ENCODE assay signal across 20 mouse cellular contexts in the genomic region with DNA sequence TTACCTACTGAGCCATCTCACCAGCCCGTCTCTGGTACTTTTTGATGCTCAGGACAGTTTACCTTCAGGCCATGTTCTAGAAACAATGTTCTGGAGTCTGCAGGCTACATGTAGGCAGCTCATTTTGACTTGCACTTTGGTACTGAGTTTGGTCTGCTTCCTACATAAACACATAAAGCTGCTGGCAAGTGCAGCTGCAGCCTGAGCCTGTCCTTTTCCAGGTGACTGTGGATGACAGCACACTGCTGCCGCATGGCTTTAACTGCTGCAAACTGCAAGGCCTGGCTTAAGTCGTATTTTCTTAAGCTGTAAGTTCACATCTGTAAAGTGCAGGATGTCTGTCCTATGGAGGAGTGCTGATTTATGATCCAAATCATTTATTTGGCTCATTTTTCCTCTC. TPM values are rescaled to one million over a fixed set of nuclear protein-coding genes. Genes with fewer than 3 reads are reported as not detected.
DNase-seq lines count a peak whose midpoint lies in the region; ATAC-seq and TF ChIP-seq lines count a peak whose summit lies in the region.
"Had no signal": no experiment of that assay in that cellular context is flagged by ENCODE, and none has a peak within 500 bp of the region (broad histone marks: within the 10 kb centered on the region; RNA-seq: fewer than 3 reads in every experiment).

No protein-coding gene starts in this region.

- H3K36me3 ChIP-seq in kidney, embryonic 15.5 days: no peaks in the 10 kb centered on the region
- H3K36me3 ChIP-seq in liver, adult 2 months (ENCODE audit: control insufficient read depth, insufficient read depth, low read length): no peaks in the 10 kb centered on the region
- H3K36me3 ChIP-seq in limb, embryonic 14.5 days (ENCODE audit: control insufficient read depth, insufficient read depth, low read length): no peaks in the 10 kb centered on the region
- H3K36me3 ChIP-seq in stomach, postnatal 0 days (ENCODE audit: control insufficient read depth, insufficient read depth, low read length): no peaks in the 10 kb centered on the region
- H3K36me3 ChIP-seq: heart, embryonic 13.5 days had no signal

- DNase-seq in kidney, postnatal 10 days: no peak
- peak; percentile 40 for DNase-seq in liver, adult 2 months (ENCODE audit: extremely low read depth, low read depth, low spot score)
- no peak for DNase-seq in liver
- DNase-seq in limb, embryonic 14.5 days (ENCODE audit: low spot score): peak; percentile 22
- DNase-seq in stomach, postnatal 0 days (ENCODE audit: low spot score): no peak
- DNase-seq in urinary bladder, postnatal 25 days (ENCODE audit: low spot score): no peak
- DNase-seq: adrenal gland, adult 2 months; adrenal gland, postnatal 25 days; cerebellum, adult 18-20 months; cerebellum, postnatal 10 days; gastrocnemius, adult 2 months; gastrocnemius, postnatal 25 days; heart, adult 11 months; heart, postnatal 36 days had no signal

- H3K4me1 ChIP-seq in kidney, embryonic 15.5 days: peaks cover 24% of the 10 kb centered on the region
- H3K4me1 ChIP-seq in liver, adult 2 months (ENCODE audit: control insufficient read depth, insufficient read depth, low read length): peaks cover 22% of the 10 kb centered on the region
- H3K4me1 ChIP-seq in limb, embryonic 14.5 days (ENCODE audit: control insufficient read depth, insufficient read depth, low read length): 0 out of 2 replicates have a peak, but pooled peaks cover 3% of the 10 kb centered on the region
- no peaks in the 10 kb centered on the region for H3K4me1 ChIP-seq in stomach, postnatal 0 days (replicated peaks; ENCODE audit: control insufficient read depth, insufficient read depth)
- H3K4me1 ChIP-seq: forebrain, embryonic 10.5 days had no signal

- 0 out of 2 replicates have a peak overlapping the region, but pooled peaks have one; percentile 51 for H3K27ac ChIP-seq in kidney, embryonic 15.5 days
- H3K27ac ChIP-seq in liver, adult 2 months (replicated peaks; ENCODE audit: insufficient read depth, low read depth, low read length): no peak overlapping the region
- H3K27ac ChIP-seq in limb, embryonic 14.5 days (replicated peaks; ENCODE audit: low read depth, low read length): no peak overlapping the region
- no peak overlapping the region for H3K27ac ChIP-seq in stomach, postnatal 0 days (replicated peaks)
- H3K27ac ChIP-seq: embryonic facial prominence, embryonic 10.5 days; forebrain, embryonic 10.5 days; gastrocnemius, adult 2 months; heart, embryonic 13.5 days; hindbrain, embryonic 12.5 days had no signal

- H3K79me2 ChIP-seq in liver, adult 2 months (ENCODE audit: control insufficient read depth, insufficient read depth, low read length): peaks cover 13% of the 10 kb centered on the region; the same call in 1 of the 2 replicates

- TF ChIP-seq CTCF in liver, adult 2 months (IDR thresholded peaks at IDR 0.05; ENCODE audit: low read depth, low read length): peak; percentile 30; the same call in 1 of the 2 replicates
- TF ChIP-seq CTCF in stomach, postnatal 0 days (IDR thresholded peaks at IDR 0.05; ENCODE audit: low read depth): peak; percentile 26; the same call in 1 of the 2 replicates

- ATAC-seq in kidney, embryonic 15.5 days (replicated peaks; ENCODE audit: low FRiP score): no peak
- ATAC-seq in limb, embryonic 14.5 days (ENCODE audit: low FRiP score, low read depth): 0 out of 2 replicates have a peak, but pooled peaks have one; percentile 47
- no peak for ATAC-seq in stomach, postnatal 0 days (ENCODE audit: low FRiP score, low TSS enrichment)
- ATAC-seq: forebrain, embryonic 14.5 days had no signal

- H3K27me3 ChIP-seq in kidney, embryonic 15.5 days: no peaks in the 10 kb centered on the region
- no peaks in the 10 kb centered on the region for H3K27me3 ChIP-seq in liver, adult 2 months (ENCODE audit: control insufficient read depth, insufficient read depth, low read length)
- no peaks in the 10 kb centered on the region for H3K27me3 ChIP-seq in limb, embryonic 14.5 days (ENCODE audit: control insufficient read depth, insufficient read depth, low read length)
- H3K27me3 ChIP-seq in stomach, postnatal 0 days (ENCODE audit: control insufficient read depth, insufficient read depth, low read length): no peaks in the 10 kb centered on the region
- H3K27me3 ChIP-seq: heart, embryonic 13.5 days; hindbrain, embryonic 12.5 days had no signal

- no peak overlapping the region for H3K9ac ChIP-seq in kidney, embryonic 15.5 days
- H3K9ac ChIP-seq in liver, adult 2 months (ENCODE audit: low read depth, low read length): no peak overlapping the region
- no peak overlapping the region for H3K9ac ChIP-seq in limb, embryonic 14.5 days (ENCODE audit: low read depth, low read length, severe bottlenecking)
- no peak overlapping the region for H3K9ac ChIP-seq in stomach, postnatal 0 days (ENCODE audit: low read length)
- H3K9ac ChIP-seq: heart, embryonic 13.5 days; hindbrain, embryonic 12.5 days had no signal

- WGBS in kidney, embryonic 15.5 days: 37% methylated on average over 3 of the region's 3 CpGs
- 56% methylated on average over 3 of the region's 3 CpGs for WGBS in liver, adult 2 months
- 30% methylated on average over 3 of the region's 3 CpGs for WGBS in limb, embryonic 14.5 days
- 77% methylated on average over 3 of the region's 3 CpGs for WGBS in stomach, postnatal 0 days

- no peak overlapping the region for H3K4me2 ChIP-seq in kidney, embryonic 15.5 days
- no peak overlapping the region for H3K4me2 ChIP-seq in limb, embryonic 14.5 days (replicated peaks; ENCODE audit: low read depth, low read length, severe bottlenecking)
- H3K4me2 ChIP-seq in stomach, postnatal 0 days (replicated peaks; ENCODE audit: low read depth): no peak overlapping the region
- H3K4me2 ChIP-seq: heart, embryonic 13.5 days; hindbrain, embryonic 12.5 days had no signal

- H3K9me3 ChIP-seq in kidney, embryonic 15.5 days (replicated peaks): no peaks in the 10 kb centered on the region
- no peaks in the 10 kb centered on the region for H3K9me3 ChIP-seq in limb, embryonic 14.5 days (ENCODE audit: control insufficient read depth, low read length)
- no peaks in the 10 kb centered on the region for H3K9me3 ChIP-seq in stomach, postnatal 0 days (ENCODE audit: control insufficient read depth, low read length)
- H3K9me3 ChIP-seq: embryonic facial prominence, embryonic 10.5 days; forebrain, embryonic 10.5 days; heart, embryonic 13.5 days; hindbrain, embryonic 12.5 days had no signal

- no peak overlapping the region for H3K4me3 ChIP-seq in kidney, embryonic 15.5 days (replicated peaks)
- H3K4me3 ChIP-seq in liver, adult 2 months (ENCODE audit: insufficient read depth, low read depth, low read length): no peak overlapping the region
- no peak overlapping the region for H3K4me3 ChIP-seq in limb, embryonic 14.5 days (replicated peaks; ENCODE audit: low read length)
- no peak overlapping the region for H3K4me3 ChIP-seq in stomach, postnatal 0 days (ENCODE audit: low read depth, low read length)
- H3K4me3 ChIP-seq: embryonic facial prominence, embryonic 10.5 days; forebrain, embryonic 10.5 days; gastrocnemius, adult 2 months; heart, embryonic 13.5 days; hindbrain, embryonic 12.5 days had no signal

- TF ChIP-seq EP300 in stomach, postnatal 0 days (optimal IDR thresholded peaks at IDR 0.05): no peak

- no peak for TF ChIP-seq POLR2A in liver, adult 2 months (IDR thresholded peaks at IDR 0.05; ENCODE audit: extremely low read depth, insufficient read depth, low read length)
- no peak for TF ChIP-seq POLR2A in limb, embryonic 14.5 days (IDR thresholded peaks at IDR 0.05; ENCODE audit: borderline replicate concordance, extremely low read depth, insufficient read depth, insufficient read length)

RNA-seq across cellular contexts. Expression of gene Abl1, which starts 44.3 kb away (rescaled TPM):
- polyA plus RNA-seq in kidney, embryonic 15.5 days (2015; fragmentation: Nextera tagmentation; extraction: Ambion mirVana): 43.9 and 46.2 TPM in 2 replicates
- total RNA-seq in liver, adult 2 months (2014; rRNA removed): 13.0 and 14.1 TPM in 2 replicates
- polyA plus RNA-seq in liver, adult 2 months (2012; rRNA removed): 11.0 and 13.9 TPM in 2 replicates
- 104 and 128 TPM in 2 replicates for polyA plus RNA-seq in limb, embryonic 14.5 days (2012; rRNA removed)
- polyA plus RNA-seq in limb, embryonic 14.5 days (2014; fragmentation: Nextera tagmentation; extraction: Ambion mirVana): 49.0 and 54.9 TPM in 2 replicates
- 11.1 and 11.5 TPM in 2 replicates for polyA plus RNA-seq in stomach, postnatal 0 days (2015; fragmentation: Nextera tagmentation; extraction: Ambion mirVana)

Comparison
In these comparisons a context has a peak if more than half of its experiments do, and no peak if none do; other contexts are left out.
1. DNase-seq: peak in liver, adult 2 months (single experiment) and limb, embryonic 14.5 days (single experiment); none in kidney, postnatal 10 days (single experiment), liver (single experiment), stomach, postnatal 0 days (single experiment) and urinary bladder, postnatal 25 days (single experiment).